Mouse (Mus musculus) stomach, postnatal 0 days (tissue): Measurements from ENCODE around the gene Nfib.

Experiments used
- CTCF ChIP-seq: IDR thresholded peaks from 2 replicates; pipeline ENCODE4 v1.5.1; 2016; ENCODE audit warnings: antibody characterized with exemption, low read depth, mild to moderate bottlenecking, moderate library complexity
- EP300 ChIP-seq: optimal IDR thresholded peaks from 2 replicates; pipeline ENCODE3; 2016; ENCODE audit warnings: antibody characterized with exemption

DNA sequence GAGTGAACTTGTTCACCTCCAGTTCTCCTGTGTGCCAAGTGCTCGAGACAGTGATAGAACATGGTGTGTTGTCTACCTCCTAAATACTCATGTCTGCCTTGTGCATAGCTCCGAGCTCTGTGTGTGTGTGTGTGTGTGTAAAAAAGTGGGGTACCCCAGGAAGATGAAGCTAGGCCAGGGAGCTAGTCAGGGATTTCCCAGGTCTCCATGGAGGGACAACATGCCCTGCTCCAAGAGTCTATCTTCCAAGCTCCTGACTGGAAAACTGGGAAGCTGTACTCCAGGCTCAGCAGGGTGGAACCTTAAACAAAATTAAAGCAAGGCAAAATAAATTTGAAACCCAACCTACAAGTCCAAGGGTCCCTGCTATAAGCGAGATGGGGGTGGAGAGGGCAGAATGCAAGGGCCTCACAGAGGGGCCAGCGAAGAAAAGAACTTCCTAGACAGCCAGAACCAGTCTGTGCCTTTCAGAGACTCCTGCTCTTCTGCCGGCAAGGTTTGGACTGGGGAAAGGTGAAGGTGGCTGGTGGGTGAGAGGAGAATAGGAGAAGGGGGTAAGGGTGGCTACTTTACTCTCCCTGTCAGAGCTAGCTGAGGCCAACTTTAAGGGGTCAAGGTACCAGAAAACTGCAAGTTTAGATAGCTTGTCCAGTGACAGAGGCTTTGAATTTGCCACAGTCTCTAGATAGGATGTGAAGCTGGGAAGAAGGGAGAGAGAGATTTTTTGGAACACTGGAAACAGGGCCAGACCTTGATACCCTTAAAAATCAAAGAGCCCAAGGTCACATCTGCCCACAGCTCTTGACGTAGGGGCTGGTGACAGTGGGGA lies 169.7 kb downstream of the Nfib start:
- TF ChIP-seq EP300 (no peak), CTCF (no peak)
